Mouse (Mus musculus): ENCODE results near the gene Fosb. TPM values are rescaled to one million over a fixed set of nuclear protein-coding genes. Genes with fewer than 3 reads are reported as not detected.
A peak's percentile ranks its signal among the peaks of the same experiment; 100 is the strongest.

The Fosb gene
- polyA plus RNA-seq (2016; fragmentation: Nextera tagmentation; extraction: Ambion mirVana): 0.18 and 0.20 TPM in 2 replicates

DNA sequence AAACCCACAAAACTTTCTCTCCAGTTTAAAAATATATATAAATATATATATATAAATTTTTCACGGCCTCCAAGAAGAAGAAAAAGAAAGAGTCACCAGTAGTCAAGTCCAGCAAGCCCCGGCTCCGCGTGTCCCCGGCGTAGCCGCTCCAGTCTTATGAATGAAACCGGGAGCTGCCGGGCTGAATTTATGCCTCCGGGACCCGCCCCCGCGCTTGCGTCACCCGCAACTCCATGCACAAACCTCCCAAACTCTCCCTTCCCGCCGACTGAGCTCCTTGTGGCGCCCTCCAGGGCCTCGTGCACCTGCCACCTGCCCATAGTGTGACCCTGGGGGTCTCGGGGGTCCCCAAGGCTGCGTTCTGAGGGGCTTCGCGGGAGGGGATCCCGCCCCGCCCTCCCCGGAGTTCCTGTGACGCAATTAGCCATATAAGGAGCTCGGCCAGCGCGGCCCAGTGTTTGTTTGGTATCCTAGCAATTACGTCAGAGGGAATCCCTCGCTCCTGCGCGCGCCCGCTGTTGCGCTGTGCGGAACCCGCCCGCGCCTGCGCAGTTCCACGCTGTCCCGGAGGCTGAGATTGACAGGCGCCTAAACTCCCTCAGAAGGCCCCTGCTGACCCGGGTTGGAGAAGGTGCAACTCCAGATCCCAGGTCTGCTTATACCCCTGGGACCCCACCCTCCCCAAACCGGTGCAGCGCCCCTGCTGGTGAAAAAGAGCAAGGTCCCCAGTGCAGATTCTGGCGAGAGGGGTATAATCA is at the start of gene Fosb:
TSS of gene Fosb (minus strand) at position 168 of the 758 bp plus-strand sequence.
- peak within 1 kb of the TSS; percentile 57 for H3K9ac ChIP-seq (replicated peaks)
- ATAC-seq (ENCODE audit: insufficient number of reproducible peaks, insufficient read depth, low FRiP score, low TSS enrichment, low read depth): peak; percentile 69; the same call in 1 of the 2 replicates
- H3K36me3 ChIP-seq: no peaks in the 10 kb centered on the region
- H3K27ac ChIP-seq: no peak within 1 kb of the TSS
- WGBS: under 1% methylated on average over 49 of the region's 49 CpGs
- H3K9me3 ChIP-seq: no peaks in the 10 kb centered on the region
- H3K4me1 ChIP-seq (replicated peaks): peaks cover 23% of the 10 kb centered on the region
- peaks cover 63% of the 10 kb centered on the region for H3K27me3 ChIP-seq
- H3K4me3 ChIP-seq (replicated peaks): peak within 1 kb of the TSS; percentile 66
- H3K4me2 ChIP-seq: peak within 1 kb of the TSS; percentile 98

DNA sequence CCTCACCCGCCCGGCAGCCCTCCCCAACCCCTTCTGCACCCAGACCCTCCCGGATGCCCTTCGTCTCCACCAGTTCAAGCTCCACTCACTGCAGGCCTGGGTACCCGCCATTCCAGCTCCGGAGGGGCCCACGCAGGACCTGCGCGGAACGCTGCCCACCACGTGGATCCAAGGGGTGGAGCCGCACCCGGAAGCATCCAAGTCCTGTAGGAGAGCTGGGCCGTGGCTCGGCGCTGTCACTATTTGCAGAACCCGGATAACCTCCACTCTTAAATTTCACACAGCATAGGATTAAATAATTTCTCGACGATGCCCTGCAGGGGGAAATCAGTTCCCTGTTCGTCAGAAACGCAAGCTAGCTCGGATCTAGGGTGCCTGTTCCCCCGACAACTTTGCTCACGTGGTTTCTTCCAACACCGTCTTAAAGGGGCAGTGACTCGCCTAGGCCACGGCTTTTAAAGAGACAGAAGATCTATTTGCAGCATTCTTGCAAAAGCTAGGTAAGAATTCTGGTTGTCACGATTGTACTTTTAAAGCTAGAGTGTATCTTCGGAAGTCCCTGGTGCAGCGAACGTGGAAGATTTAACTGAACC is 49.5 kb upstream of the Fosb start, which contains the start of the genes Cd3eap and Ppp1r13l:
TSS of gene Cd3eap (minus strand) at position 185 of the 593 bp plus-strand sequence.
TSS of gene Ppp1r13l (plus strand) at position 451 of the 593 bp plus-strand sequence.
- under 1% methylated on average over 31 of the region's 31 CpGs for WGBS
- peak within 1 kb of the TSS; percentile 75 for H3K4me3 ChIP-seq (replicated peaks)
- H3K4me1 ChIP-seq (replicated peaks): peaks cover 21% of the 10 kb centered on the region
- peaks cover 16% of the 10 kb centered on the region for H3K27me3 ChIP-seq
- H3K27ac ChIP-seq: peak within 1 kb of the TSS; percentile 50; the same call in 1 of the 2 replicates
- H3K9me3 ChIP-seq: no peaks in the 10 kb centered on the region
- H3K9ac ChIP-seq (replicated peaks): peak within 1 kb of the TSS; percentile 68
- peak within 1 kb of the TSS; percentile 98 for H3K4me2 ChIP-seq
- peak; percentile 21 for ATAC-seq (ENCODE audit: insufficient number of reproducible peaks, insufficient read depth, low FRiP score, low TSS enrichment, low read depth)
- H3K36me3 ChIP-seq: peaks cover 34% of the 10 kb centered on the region

DNA sequence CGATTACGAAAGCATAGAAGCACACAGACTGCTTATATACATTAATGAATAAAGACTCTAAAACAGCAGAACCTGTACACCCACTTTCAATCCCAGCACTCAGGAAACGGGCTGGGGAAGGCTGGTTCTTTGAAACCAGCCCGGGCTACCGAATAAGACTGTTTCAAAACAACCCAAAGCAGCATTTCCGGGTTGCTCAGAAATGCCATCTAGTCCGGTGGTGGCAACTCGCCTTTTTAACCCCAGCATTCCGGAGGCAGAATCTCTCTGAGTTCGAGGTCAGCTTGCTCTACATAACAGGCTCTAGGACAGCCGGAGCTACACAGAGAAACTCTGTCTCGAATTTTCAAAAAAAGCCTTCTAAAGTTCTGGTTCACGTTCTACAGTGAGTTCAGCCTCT is 48.8 kb upstream of the Fosb start:
- H3K27me3 ChIP-seq: peaks cover 16% of the 10 kb centered on the region
- H3K4me3 ChIP-seq (replicated peaks): peak overlapping the region; percentile 75
- H3K36me3 ChIP-seq: peaks cover 41% of the 10 kb centered on the region
- peak overlapping the region; percentile 68 for H3K9ac ChIP-seq (replicated peaks)
- 22% methylated on average over 13 of the region's 13 CpGs for WGBS
- no peak overlapping the region for H3K27ac ChIP-seq
- peak overlapping the region; percentile 98 for H3K4me2 ChIP-seq
- H3K4me1 ChIP-seq (replicated peaks): peaks cover 21% of the 10 kb centered on the region
- H3K9me3 ChIP-seq: no peaks in the 10 kb centered on the region
- ATAC-seq (ENCODE audit: insufficient number of reproducible peaks, insufficient read depth, low FRiP score, low TSS enrichment, low read depth): no peak

DNA sequence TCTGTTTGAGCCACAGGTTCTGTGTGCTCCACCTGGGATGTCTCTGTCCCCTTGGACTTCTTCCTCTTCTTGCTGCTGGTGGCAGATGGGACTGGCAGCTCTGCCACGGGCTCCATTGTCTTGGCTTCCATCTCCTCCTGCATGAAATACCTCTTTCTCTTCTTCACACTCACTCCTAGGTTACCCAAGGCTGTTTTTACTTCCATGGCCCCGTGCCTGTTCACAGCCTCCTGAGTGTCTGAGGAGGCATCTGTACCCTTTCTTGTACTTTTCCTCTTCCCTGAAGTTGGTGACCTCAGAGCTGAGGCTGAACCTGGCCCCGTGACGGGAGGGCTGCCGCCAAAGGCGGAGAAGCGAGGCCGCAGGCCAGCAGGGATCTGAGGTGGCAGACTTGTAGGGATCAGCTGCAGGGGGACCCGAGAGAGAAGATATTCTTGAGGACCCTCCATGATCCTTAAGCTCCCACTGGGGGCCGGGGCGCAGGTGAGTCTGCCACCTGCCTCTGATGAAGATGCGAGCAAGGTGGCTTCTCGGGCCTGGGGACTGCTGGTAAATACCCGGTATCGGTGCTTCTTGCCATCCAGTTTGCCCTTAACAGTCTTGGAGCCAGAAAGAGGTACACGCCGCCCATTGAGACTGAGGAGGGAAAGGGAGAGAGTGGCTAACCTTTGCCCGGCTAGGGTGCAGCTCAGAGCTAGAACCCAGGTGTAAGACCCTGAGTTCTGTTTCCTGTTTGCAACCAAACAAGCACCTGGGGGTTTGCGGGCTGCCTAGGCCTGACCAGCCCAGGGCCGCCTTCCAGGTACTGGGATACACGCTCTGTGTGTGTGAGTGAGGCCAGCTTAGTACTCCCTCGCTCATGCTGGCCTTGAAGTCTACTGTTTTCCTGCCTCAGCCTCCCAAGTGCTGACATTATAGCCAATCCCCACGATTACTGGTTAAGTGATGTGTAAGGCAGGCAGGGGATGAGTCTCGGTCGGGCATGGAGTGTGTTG is 47.8 kb upstream of the Fosb start:
- H3K27me3 ChIP-seq: peaks cover 12% of the 10 kb centered on the region
- peaks cover 21% of the 10 kb centered on the region for H3K4me1 ChIP-seq (replicated peaks)
- WGBS: 93% methylated on average over 25 of the region's 25 CpGs
- no peak overlapping the region for H3K27ac ChIP-seq
- no peak for ATAC-seq (ENCODE audit: insufficient number of reproducible peaks, insufficient read depth, low FRiP score, low TSS enrichment, low read depth)
- peaks cover 50% of the 10 kb centered on the region for H3K36me3 ChIP-seq
- no peaks in the 10 kb centered on the region for H3K9me3 ChIP-seq
- peak overlapping the region; percentile 75 for H3K4me3 ChIP-seq (replicated peaks)
- peak overlapping the region; percentile 98 for H3K4me2 ChIP-seq
- H3K9ac ChIP-seq (replicated peaks): peak overlapping the region; percentile 68

GRCm38 (mm10) chr7:19356311-19356710 is 46.5 kb upstream of the Fosb start:
- Histone ChIP-seq H3K36me3 (peaks cover 64% of the 10 kb centered on the region), H3K4me2 (no peak overlapping the region), H3K9ac (replicated peaks) (no peak overlapping the region), H3K27me3 (no peaks in the 10 kb centered on the region), H3K4me1 (replicated peaks) (peaks cover 10% of the 10 kb centered on the region), H3K9me3 (no peaks in the 10 kb centered on the region), H3K4me3 (replicated peaks) (no peak overlapping the region), H3K27ac (no peak overlapping the region)
- 72% methylated on average over 10 of the region's 10 CpGs for WGBS
- no peak for ATAC-seq (ENCODE audit: insufficient number of reproducible peaks, insufficient read depth, low FRiP score, low TSS enrichment, low read depth)

GRCm38 (mm10) chr7:19354991-19355390 is 45.1 kb upstream of the Fosb start:
- no peak overlapping the region for H3K9ac ChIP-seq (replicated peaks)
- 93% methylated on average over 5 of the region's 5 CpGs for WGBS

GRCm38 (mm10) chr7:19350221-19350620 is 40.4 kb upstream of the Fosb start:
- 93% methylated on average over 8 of the region's 8 CpGs for WGBS

More at GRCm38 (mm10) chr7:19354991-19355390, 45.1 kb upstream of the Fosb start:
- Histone ChIP-seq H3K9me3 (no peaks in the 10 kb centered on the region), H3K36me3 (peaks cover 75% of the 10 kb centered on the region), H3K4me2 (no peak overlapping the region), H3K4me3 (replicated peaks) (no peak overlapping the region), H3K4me1 (replicated peaks) (peaks cover 9% of the 10 kb centered on the region), H3K27ac (no peak overlapping the region), H3K27me3 (no peaks in the 10 kb centered on the region)
- ATAC-seq (ENCODE audit: insufficient number of reproducible peaks, insufficient read depth, low FRiP score, low TSS enrichment, low read depth): no peak

GRCm38 (mm10) chr7:19349188-19349915 is 39.5 kb upstream of the Fosb start:
- Histone ChIP-seq H3K9ac (replicated peaks) (no peak overlapping the region; the same call in 1 of the 2 replicates), H3K27ac (no peak overlapping the region), H3K4me3 (replicated peaks) (no peak overlapping the region), H3K9me3 (no peaks in the 10 kb centered on the region), H3K27me3 (no peaks in the 10 kb centered on the region), H3K36me3 (peaks cover 66% of the 10 kb centered on the region), H3K4me1 (replicated peaks) (peaks cover 11% of the 10 kb centered on the region), H3K4me2 (no peak overlapping the region)
- WGBS: 88% methylated on average over 13 of the region's 13 CpGs
- ATAC-seq (ENCODE audit: insufficient number of reproducible peaks, insufficient read depth, low FRiP score, low TSS enrichment, low read depth): no peak

More at GRCm38 (mm10) chr7:19350221-19350620, 40.4 kb upstream of the Fosb start:
- H3K4me1 ChIP-seq (replicated peaks): peaks cover 8% of the 10 kb centered on the region
- H3K4me2 ChIP-seq: no peak overlapping the region
- no peaks in the 10 kb centered on the region for H3K9me3 ChIP-seq
- H3K4me3 ChIP-seq (replicated peaks): no peak overlapping the region
- no peak overlapping the region for H3K9ac ChIP-seq (replicated peaks)
- peaks cover 75% of the 10 kb centered on the region for H3K36me3 ChIP-seq
- no peaks in the 10 kb centered on the region for H3K27me3 ChIP-seq
- ATAC-seq (ENCODE audit: insufficient number of reproducible peaks, insufficient read depth, low FRiP score, low TSS enrichment, low read depth): no peak
- no peak overlapping the region for H3K27ac ChIP-seq

GRCm38 (mm10) chr7:19344938-19345471 is 35.2 kb upstream of the Fosb start:
- Histone ChIP-seq H3K9me3 (no peaks in the 10 kb centered on the region), H3K27me3 (peaks cover 16% of the 10 kb centered on the region), H3K9ac (replicated peaks) (peak overlapping the region; percentile 62), H3K4me2 (peak overlapping the region; percentile 82), H3K27ac (peak overlapping the region; percentile 87), H3K36me3 (peaks cover 26% of the 10 kb centered on the region), H3K4me3 (replicated peaks) (peak overlapping the region; percentile 52), H3K4me1 (replicated peaks) (peaks cover 30% of the 10 kb centered on the region)
- under 1% methylated on average over 31 of the region's 31 CpGs for WGBS
- ATAC-seq (ENCODE audit: insufficient number of reproducible peaks, insufficient read depth, low FRiP score, low TSS enrichment, low read depth): peak; percentile 96
